Mouse (Mus musculus): ENCODE measurements around the gene Atg4c. TPM values are rescaled to one million over a fixed set of nuclear protein-coding genes. Genes with fewer than 3 reads are reported as not detected.

The Atg4c gene
- total and polyA plus RNA-seq, 3 experiments = not detected

GRCm38 (mm10) chr4:99194826-99195225 lies 1.1 kb downstream of the Atg4c start:
- Histone ChIP-seq H3K4me1 (ENCODE audit: insufficient read depth, low read depth, low read length) (no peaks in the 10 kb centered on the region), H3K4me3 (ENCODE audit: low read depth, low read length) (no peak overlapping the region), H3K9me3 (replicated peaks) (peaks cover 31% of the 10 kb centered on the region), H3K27me3 (ENCODE audit: insufficient read depth, low read length) (no peaks in the 10 kb centered on the region), H3K36me3 (replicated peaks) (no peaks in the 10 kb centered on the region)
- TF ChIP-seq GATA1 (IDR thresholded peaks at IDR 0.05; ENCODE audit: borderline replicate concordance, low read length) = no peak
- TF ChIP-seq GATA2 (IDR thresholded peaks at IDR 0.05; ENCODE audit: borderline replicate concordance, low read depth, low read length) = no peak
- no peak for TF ChIP-seq TAL1 (conservative IDR thresholded peaks at IDR 0.05; ENCODE audit: low read depth, low read length)
- TF ChIP-seq POLR2AphosphoS5 (IDR thresholded peaks at IDR 0.05; ENCODE audit: insufficient replicate concordance, low read depth, low read length) = no peak
- no peak for TF ChIP-seq CTCF (IDR thresholded peaks at IDR 0.05; ENCODE audit: low read depth, low read length)
- DNase-seq (ENCODE audit: low spot score) (no peak), ATAC-seq (ENCODE audit: extremely low read depth, insufficient number of reproducible peaks, low FRiP score, poor library complexity, severe bottlenecking) (no peak)

- no peak overlapping the region for H3K4me3 ChIP-seq (ENCODE audit: low read depth, low read length)
- no peaks in the 10 kb centered on the region for H3K36me3 ChIP-seq (replicated peaks)
- H3K4me1 ChIP-seq (ENCODE audit: insufficient read depth, low read depth, low read length) = no peaks in the 10 kb centered on the region
- TF ChIP-seq TAL1 (conservative IDR thresholded peaks at IDR 0.05; ENCODE audit: low read depth, low read length) (no peak), CTCF (IDR thresholded peaks at IDR 0.05; ENCODE audit: low read depth, low read length) (no peak), GATA2 (IDR thresholded peaks at IDR 0.05; ENCODE audit: borderline replicate concordance, low read depth, low read length) (no peak), GATA1 (IDR thresholded peaks at IDR 0.05; ENCODE audit: borderline replicate concordance, low read length) (no peak), POLR2AphosphoS5 (IDR thresholded peaks at IDR 0.05; ENCODE audit: insufficient replicate concordance, low read depth, low read length) (no peak)
- peaks cover 31% of the 10 kb centered on the region for H3K9me3 ChIP-seq (replicated peaks)
- no peaks in the 10 kb centered on the region for H3K27me3 ChIP-seq (ENCODE audit: insufficient read depth, low read length)
- DNase-seq (ENCODE audit: low spot score) (no peak), ATAC-seq (ENCODE audit: extremely low read depth, insufficient number of reproducible peaks, low FRiP score, poor library complexity, severe bottlenecking) (no peak)
These were observed 5.0 kb downstream of the Atg4c start for GRCm38 (mm10) chr4:99198721-99199120.

GRCm38 (mm10) chr4:99199757-99200251 lies 6.1 kb downstream of the Atg4c start:
- DNase-seq (ENCODE audit: low spot score) = no peak
- H3K4me3 ChIP-seq (ENCODE audit: low read depth, low read length) = no peak overlapping the region
- ATAC-seq (ENCODE audit: extremely low read depth, insufficient number of reproducible peaks, low FRiP score, poor library complexity, severe bottlenecking) = no peak

GRCm38 (mm10) chr4:99200383-99201136 lies 6.8 kb downstream of the Atg4c start:
- no peak for DNase-seq (ENCODE audit: low spot score)
- Histone ChIP-seq H3K27me3 (ENCODE audit: insufficient read depth, low read length) (no peaks in the 10 kb centered on the region), H3K9me3 (replicated peaks) (peaks cover 25% of the 10 kb centered on the region), H3K4me3 (ENCODE audit: low read depth, low read length) (no peak overlapping the region), H3K4me1 (ENCODE audit: insufficient read depth, low read depth, low read length) (no peaks in the 10 kb centered on the region), H3K36me3 (replicated peaks) (no peaks in the 10 kb centered on the region)
- TF ChIP-seq TAL1 (conservative IDR thresholded peaks at IDR 0.05; ENCODE audit: low read depth, low read length) (no peak), GATA1 (IDR thresholded peaks at IDR 0.05; ENCODE audit: borderline replicate concordance, low read length) (no peak), GATA2 (IDR thresholded peaks at IDR 0.05; ENCODE audit: borderline replicate concordance, low read depth, low read length) (no peak), POLR2AphosphoS5 (IDR thresholded peaks at IDR 0.05; ENCODE audit: insufficient replicate concordance, low read depth, low read length) (no peak), CTCF (IDR thresholded peaks at IDR 0.05; ENCODE audit: low read depth, low read length) (no peak)
- no peak for ATAC-seq (ENCODE audit: extremely low read depth, insufficient number of reproducible peaks, low FRiP score, poor library complexity, severe bottlenecking)

More at GRCm38 (mm10) chr4:99199757-99200251, 6.1 kb downstream of the Atg4c start:
- H3K27me3 ChIP-seq (ENCODE audit: insufficient read depth, low read length) = no peaks in the 10 kb centered on the region
- H3K4me1 ChIP-seq (ENCODE audit: insufficient read depth, low read depth, low read length) = no peaks in the 10 kb centered on the region
- peaks cover 22% of the 10 kb centered on the region for H3K9me3 ChIP-seq (replicated peaks)
- no peak for TF ChIP-seq POLR2AphosphoS5 (IDR thresholded peaks at IDR 0.05; ENCODE audit: insufficient replicate concordance, low read depth, low read length)
- TF ChIP-seq GATA2 (IDR thresholded peaks at IDR 0.05; ENCODE audit: borderline replicate concordance, low read depth, low read length) = no peak
- no peak for TF ChIP-seq GATA1 (IDR thresholded peaks at IDR 0.05; ENCODE audit: borderline replicate concordance, low read length)
- H3K36me3 ChIP-seq (replicated peaks) = no peaks in the 10 kb centered on the region

- Histone ChIP-seq H3K9me3 (replicated peaks) (peaks cover 33% of the 10 kb centered on the region), H3K4me1 (ENCODE audit: insufficient read depth, low read depth, low read length) (no peaks in the 10 kb centered on the region), H3K4me3 (ENCODE audit: low read depth, low read length) (0 out of 2 replicates have a peak overlapping the region, but pooled peaks have one; percentile 34), H3K27me3 (ENCODE audit: insufficient read depth, low read length) (no peaks in the 10 kb centered on the region), H3K36me3 (replicated peaks) (no peaks in the 10 kb centered on the region)
- ATAC-seq (ENCODE audit: extremely low read depth, insufficient number of reproducible peaks, low FRiP score, poor library complexity, severe bottlenecking) (no peak), DNase-seq (ENCODE audit: low spot score) (no peak)
- TF ChIP-seq TAL1 (conservative IDR thresholded peaks at IDR 0.05; ENCODE audit: low read depth, low read length) (no peak), GATA2 (IDR thresholded peaks at IDR 0.05; ENCODE audit: borderline replicate concordance, low read depth, low read length) (no peak), CTCF (IDR thresholded peaks at IDR 0.05; ENCODE audit: low read depth, low read length) (no peak), GATA1 (IDR thresholded peaks at IDR 0.05; ENCODE audit: borderline replicate concordance, low read length) (no peak), POLR2AphosphoS5 (IDR thresholded peaks at IDR 0.05; ENCODE audit: insufficient replicate concordance, low read depth, low read length) (no peak)
These were observed 12.0 kb downstream of the Atg4c start for GRCm38 (mm10) chr4:99205773-99206172.

- no peaks in the 10 kb centered on the region for H3K27me3 ChIP-seq (ENCODE audit: insufficient read depth, low read length)
- DNase-seq (ENCODE audit: low spot score) (no peak), ATAC-seq (ENCODE audit: extremely low read depth, insufficient number of reproducible peaks, low FRiP score, poor library complexity, severe bottlenecking) (no peak)
- H3K36me3 ChIP-seq (replicated peaks) = no peaks in the 10 kb centered on the region
- H3K4me3 ChIP-seq (ENCODE audit: low read depth, low read length) = no peak overlapping the region
- no peak for TF ChIP-seq GATA1 (IDR thresholded peaks at IDR 0.05; ENCODE audit: borderline replicate concordance, low read length)
- no peak for TF ChIP-seq POLR2AphosphoS5 (IDR thresholded peaks at IDR 0.05; ENCODE audit: insufficient replicate concordance, low read depth, low read length)
- no peak for TF ChIP-seq CTCF (IDR thresholded peaks at IDR 0.05; ENCODE audit: low read depth, low read length)
- TF ChIP-seq TAL1 (conservative IDR thresholded peaks at IDR 0.05; ENCODE audit: low read depth, low read length) = no peak
- TF ChIP-seq GATA2 (IDR thresholded peaks at IDR 0.05; ENCODE audit: borderline replicate concordance, low read depth, low read length) = no peak
- H3K4me1 ChIP-seq (ENCODE audit: insufficient read depth, low read depth, low read length) = no peaks in the 10 kb centered on the region
- H3K9me3 ChIP-seq (replicated peaks) = peaks cover 32% of the 10 kb centered on the region
These were observed 12.6 kb downstream of the Atg4c start for GRCm38 (mm10) chr4:99206356-99206755.
